Mouse (Mus musculus) R1 (cell line): ENCODE measurements around the gene Nck1.

Experiments used
- DNase-seq: peaks from one replicate; pipeline ENCODE4 v3.0.0-alpha.2; 2018; ENCODE audit warnings: low read depth, low spot score

The Nck1 gene

DNA sequence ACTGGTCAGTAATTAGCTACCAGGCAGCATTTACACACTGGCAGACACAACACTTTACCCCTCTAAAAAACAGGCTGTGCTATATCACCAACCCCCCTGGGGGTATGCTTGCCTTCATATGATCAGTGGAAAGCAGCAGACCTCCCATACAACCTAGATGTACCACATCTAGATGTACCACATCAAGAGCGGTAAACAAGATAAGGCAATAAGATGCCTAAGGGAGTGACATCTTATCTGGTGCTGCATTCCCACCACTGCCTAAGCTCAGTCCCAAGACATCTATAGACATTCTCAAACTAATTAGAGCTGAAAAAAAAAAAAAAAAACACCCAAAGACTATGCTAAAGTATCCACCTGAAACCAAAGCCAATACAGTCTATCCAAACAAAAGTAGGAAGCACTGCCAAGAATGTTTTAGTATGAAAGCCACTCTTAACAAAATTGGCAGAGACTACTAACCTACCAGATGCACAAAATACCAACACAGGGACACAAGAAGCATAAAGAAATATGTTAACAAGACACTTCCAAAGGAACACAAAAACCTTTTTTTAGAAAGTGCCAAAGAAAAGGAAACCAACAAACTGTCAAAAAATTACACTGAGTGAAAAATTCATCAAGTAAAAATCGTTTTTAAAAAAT is 10.2 kb downstream of the Nck1 start:
- DNase-seq: no peak

DNA sequence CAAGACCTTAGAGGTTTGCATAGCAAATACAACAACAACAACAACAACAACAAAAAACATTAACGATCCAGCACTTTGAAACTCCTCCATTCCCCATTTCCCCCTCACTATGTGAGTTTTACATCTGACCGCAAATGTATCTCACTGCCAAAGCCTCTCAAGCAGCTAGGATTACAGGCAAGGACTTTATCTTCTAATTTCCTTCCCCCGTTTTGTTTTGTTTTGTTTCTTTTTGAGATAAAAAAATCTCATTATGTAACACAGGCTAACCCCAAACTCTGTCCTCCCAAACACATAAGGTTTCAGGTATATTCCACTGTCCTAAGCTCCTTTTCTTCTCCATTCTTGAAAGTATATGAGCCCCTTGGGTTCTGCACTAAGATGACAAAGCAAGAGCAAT is 11.2 kb downstream of the Nck1 start:
- DNase-seq: no peak

DNA sequence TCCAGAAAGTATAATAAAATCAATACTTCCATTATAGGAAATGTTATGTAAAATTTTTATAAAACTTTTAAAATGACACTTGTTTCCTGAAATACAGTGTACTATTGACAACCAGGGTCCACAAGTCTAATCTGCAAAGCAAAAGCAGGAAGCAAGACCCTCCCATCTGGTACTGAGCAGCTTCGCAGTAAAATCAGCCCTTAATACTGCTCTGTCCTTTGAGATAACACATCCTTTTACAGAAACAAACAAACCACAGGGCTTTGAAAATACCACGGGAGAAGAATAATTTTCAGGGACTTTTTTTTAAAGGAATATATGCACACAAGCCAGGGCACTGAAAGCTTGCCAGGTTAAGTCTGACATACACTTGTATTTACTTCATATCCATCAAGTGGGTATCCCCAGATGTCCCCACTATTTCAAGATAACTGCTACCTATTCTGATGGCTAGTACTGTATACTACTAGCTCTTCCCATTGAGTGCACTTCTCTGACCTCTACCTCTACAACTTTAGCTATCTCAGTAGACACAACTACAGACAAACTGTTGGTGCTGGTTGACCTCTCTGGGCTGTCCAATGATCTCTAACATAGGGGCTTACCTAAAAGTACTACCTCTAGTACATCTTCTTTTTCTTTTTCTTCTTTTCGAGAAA is 13.0 kb downstream of the Nck1 start:
- DNase-seq: no peak

DNA sequence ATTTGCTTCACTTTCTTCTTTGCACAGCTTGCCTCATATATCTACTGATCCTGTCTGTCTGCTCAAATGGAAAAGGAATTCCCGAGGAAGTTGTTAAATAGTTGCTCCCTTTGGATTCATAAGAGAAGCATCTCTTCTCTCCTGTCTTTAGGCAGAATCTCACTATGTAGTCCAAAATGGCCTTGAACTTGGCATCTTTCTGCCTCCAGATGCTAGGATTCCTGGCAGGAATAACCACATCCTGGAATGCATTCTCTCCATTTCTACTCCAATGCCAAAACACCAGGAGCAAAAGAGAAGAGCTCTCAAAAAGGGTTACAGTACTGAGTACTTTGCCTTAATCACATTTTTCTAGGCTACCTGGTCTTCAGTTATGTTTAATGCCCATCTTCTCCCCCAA is 14.6 kb downstream of the Nck1 start:
- DNase-seq: no peak

DNA sequence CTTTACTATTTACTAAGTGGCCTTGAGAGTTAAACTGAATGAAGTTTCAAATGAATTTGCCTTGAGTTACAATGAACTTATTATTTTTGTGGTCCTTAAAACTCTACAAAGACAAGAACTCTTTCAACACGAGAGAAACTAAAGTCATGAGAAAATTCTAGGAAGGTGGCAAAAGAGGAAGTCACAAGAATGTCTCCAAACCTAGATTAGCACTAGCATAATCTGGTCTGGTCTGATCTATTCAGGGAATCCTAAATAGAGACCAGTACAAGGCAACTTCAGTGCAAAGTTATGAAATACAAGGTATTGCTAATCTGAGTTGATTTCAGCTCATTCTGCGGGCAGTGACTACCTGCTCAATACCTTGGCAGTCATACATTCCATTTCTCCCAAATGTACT is 20.7 kb downstream of the Nck1 start:
- no peak for DNase-seq

DNA sequence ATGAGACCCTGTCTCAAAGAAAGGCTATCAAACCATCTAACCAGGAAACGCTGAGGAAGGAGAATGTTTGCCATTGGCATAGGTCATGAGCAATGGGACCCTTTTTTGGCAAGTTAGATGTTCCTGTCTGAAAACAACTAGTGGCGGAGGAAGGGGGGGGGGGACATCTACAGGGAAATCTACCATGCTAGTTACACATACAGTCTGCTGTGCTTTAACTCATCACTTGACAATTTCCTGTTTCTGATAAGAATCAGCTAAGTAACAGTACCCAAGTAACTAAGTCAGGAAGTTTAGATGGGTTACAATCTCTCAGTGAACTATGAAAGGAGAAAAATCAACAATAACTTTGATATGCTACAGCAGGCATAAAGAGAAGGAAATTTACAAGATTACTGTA is 23.9 kb downstream of the Nck1 start:
- no peak for DNase-seq

DNA sequence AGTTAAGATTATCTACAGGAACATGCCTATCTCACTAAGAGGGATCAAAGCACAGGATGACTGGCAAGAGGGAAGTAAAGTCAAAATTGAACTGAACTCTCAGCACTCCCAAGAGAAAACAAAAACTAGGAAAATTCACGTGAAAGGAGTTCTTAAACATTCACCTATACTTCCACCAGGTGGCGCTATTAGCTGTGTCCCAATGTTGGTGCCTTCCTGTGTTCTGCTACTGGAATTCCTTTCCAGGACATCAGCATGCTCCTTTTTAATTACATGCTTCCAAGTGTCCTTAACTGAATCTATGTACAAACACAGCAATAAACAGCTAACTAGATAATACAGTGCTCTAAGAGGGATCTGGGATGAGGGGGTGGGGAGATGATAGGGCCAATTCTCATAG is 25.3 kb downstream of the Nck1 start:
- peak; percentile 75 for DNase-seq

DNA sequence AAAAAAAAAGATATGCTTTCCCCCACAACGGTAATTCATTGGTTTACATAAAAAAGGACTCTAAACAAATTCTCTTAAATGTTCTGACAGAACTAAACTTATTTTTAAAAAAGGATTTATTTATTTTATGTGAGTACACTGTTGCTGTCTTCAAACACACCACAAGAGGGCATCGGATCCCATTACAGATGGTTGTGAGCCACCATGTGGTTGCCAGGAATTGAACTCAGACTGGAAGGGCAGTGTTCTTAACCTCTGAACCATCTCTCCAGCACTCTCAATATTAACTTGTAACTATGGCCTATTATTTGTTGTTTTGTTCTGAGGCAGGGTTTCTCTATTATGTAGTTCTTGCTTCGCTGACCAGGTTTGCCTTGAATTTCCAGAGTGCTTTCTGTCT is 25.9 kb downstream of the Nck1 start:
- no peak for DNase-seq

DNA sequence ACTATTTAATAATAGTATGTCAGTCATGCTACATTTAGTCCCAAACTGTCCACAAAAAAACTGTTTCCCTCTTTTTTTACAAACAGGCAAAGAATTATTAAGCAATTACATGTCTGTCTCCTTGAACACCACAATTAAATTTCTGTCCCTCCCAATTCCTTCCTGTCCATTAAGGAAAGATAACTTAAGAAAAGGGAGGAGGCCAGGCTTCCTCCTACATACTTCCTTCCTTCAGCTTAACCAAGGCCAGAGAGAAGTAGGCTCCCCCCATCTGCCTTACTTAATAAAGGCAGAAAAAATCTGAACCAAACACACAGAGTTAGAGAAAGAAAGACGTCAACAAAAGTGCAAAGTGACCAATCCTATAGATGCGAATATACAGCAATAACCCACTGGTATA is 38.4 kb downstream of the Nck1 start:
- DNase-seq: no peak

DNA sequence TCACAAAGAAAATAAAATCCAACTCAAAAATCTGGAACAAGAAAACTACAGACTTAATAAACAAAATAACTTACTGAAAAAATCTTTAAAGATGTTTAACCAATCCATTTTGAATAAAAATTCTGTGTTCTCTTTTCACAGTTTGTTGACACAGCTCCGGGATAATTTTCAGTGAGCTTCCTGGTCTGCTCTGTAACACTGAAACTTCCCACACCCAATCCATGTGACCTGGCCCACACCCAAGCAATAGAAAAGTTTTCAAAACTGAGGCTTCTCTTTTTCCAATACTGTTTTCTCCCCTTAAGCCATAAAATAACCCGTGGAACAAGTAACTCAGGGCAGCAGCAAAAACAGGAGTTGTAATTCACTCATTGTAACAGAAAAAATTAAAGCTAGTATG is 39.3 kb downstream of the Nck1 start:
- DNase-seq: no peak

DNA sequence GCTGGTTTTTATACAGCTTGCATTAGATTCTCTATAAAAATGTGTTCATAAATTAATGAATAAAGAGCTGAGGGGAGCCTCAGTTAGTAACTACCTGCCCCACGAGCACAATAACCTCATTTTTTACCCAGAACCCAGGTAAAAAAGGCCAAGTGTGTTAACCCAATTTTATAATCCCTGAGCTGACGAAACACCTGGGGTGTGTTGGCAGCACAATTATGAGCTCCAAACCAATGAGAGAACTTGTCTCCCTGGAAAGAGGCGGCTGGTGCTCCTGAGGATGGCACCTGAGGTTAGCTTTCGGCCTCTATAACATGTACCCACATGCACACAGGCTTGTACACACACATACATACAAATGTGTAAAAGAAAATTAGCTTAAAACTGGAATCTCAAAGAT is 40.4 kb downstream of the Nck1 start:
- no peak for DNase-seq

DNA sequence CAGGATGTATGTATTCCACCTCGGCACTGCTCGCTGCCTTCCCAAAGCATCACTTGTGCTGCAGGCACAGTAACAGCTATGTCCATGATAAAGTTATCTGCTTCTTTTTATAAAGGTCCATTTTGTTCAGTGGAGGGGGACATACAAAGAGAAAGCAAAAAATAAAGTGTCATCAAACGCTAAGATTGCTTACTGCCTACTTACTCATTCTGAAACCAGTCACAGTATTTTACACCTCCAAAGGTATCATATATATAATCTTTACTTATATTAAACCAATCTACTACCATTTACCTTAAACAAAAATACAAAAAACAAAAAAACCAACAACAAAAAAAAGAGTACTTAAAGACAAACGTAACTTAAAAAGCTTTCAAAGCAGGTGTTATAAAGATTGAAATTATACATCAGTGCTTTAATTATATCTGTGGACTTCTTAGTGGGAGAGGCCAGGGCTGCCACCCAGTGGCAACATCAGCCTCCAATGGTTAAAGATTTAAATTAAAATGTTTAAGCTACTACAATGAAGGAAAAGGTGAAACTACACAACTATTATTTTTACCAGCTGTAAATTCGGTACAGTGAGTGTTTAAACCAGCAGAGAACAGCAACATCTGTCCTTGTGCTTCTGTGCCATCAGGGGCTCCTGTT is 52.2 kb downstream of the Nck1 start:
- no peak for DNase-seq

DNA sequence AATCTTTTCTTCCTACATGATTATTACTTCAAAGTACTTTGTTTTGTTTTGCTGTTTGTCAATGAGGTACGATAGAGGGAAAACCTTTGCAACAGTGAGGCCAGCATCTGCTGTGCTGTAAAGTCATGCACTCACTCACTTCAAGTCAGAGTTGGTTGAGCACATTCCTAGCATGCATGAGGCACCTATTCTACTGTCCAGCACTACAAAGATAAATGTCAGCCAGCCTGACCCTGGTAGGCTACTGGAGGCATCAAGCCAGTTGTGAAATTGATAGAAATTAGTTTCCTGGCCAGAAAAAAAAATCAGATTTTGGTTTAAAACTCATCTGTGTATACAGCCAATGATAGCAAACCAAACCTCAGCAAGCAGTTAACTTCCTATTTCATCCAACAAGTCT is 54.5 kb downstream of the Nck1 start:
- no peak for DNase-seq

DNA sequence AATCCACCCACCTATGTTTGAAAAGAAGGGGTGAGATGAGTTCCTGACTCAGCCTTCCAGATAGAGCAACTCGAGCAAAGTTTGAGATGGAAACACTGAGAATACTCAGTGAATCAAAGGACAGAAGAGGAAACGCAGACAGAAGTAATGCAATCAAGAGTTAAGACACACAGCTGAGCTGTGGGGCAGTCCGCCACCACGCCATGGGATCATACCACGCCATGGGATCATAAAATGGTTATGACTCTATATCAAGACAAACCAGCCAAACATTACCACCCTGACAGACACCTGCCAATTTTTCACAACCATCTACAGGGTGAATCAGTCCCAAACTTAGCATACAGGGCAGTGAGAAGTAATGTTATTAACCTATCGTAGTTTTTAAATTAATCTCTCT is 57.0 kb downstream of the Nck1 start:
- no peak for DNase-seq

DNA sequence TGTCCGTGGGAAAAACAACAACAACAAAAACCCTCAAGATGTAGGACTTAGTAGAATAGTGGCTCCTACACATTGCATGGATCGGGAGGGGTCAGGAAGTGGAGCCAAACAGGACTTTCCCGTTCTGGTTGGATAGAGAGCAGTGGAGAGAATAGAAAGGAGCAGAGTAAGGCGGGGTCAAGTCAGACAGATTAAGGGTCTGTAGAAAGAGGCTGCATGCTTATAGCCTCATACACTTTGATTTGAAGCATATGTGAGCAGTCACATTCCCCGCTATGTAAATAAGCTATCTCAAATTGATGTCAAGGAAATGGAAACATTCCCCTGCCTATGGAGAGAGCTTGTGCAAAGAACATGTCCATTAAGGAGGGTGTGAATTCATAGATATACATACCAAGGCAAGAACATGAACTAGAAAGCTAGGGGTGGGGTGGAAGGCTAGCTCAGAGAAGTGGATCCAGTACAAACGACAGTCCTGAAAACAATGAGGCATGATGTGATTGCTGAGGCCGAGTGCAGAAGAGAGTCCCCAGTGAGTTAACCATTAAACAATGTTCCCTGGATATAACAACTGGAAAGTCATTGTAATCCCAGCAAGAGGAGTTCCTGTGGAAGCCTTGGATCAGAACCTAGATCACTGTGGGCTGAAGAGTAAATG is 57.7 kb downstream of the Nck1 start:
- DNase-seq: no peak

DNA sequence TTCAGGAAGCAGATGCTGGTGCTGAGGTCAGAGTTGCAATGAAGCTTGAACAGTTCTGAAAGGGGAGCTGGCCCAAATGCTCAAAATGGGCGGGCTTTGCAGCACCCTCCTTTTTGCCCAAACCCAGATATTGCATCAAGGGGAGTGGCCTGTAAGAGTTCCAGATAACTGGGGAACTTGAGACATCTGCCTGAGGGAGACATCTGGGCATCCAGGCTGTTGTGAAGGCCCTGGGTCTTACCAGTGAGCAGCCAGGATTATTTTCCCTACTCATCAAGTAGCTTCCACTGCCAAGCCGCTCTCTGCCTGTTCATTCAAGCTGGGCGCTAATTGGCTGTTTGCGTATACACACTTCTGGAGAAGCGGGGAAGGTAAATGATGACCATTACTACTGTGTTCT is 59.5 kb downstream of the Nck1 start, which contains the start of gene Il20rb:
TSS of gene Il20rb (minus strand) at position 358 of the 400 bp plus-strand sequence.
- DNase-seq: no peak

DNA sequence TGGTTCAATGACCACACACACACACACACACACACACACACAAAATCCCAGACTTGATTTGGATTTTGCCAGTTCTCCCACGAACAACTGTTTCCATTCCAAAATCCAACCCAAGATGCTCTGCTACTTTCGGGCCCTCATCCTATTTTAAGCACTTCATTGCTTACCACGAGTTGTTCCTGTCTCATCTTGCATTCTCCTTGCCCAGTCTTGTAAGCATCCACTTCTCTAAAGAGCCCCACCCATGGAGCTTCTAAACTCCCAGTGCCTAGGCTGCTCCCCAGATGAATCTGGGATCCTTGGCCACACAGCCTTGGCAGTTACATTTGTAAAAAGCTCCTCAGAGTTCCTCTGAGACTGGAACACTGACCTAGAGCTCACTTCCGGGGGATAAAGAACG is 62.6 kb downstream of the Nck1 start:
- no peak for DNase-seq

DNA sequence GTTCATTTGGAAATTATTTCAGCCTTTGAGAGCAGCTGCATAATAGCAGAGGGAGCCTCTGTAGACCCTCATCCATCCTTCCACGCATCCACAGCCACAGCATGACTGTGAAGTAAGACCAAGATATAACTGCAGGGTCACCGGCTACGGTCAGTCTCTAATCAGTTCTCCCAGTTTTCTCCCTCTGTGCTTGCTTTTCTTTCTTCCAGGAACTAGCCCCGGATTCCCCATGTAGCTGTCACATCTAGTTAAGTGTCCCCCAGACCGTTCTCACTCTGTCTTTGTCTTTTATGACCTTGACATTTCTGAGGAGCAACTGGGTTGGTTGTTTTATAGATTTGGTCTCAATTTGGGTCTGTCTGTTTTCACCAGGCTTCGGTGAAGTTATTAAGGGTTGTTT is 64.3 kb downstream of the Nck1 start:
- no peak for DNase-seq

DNA sequence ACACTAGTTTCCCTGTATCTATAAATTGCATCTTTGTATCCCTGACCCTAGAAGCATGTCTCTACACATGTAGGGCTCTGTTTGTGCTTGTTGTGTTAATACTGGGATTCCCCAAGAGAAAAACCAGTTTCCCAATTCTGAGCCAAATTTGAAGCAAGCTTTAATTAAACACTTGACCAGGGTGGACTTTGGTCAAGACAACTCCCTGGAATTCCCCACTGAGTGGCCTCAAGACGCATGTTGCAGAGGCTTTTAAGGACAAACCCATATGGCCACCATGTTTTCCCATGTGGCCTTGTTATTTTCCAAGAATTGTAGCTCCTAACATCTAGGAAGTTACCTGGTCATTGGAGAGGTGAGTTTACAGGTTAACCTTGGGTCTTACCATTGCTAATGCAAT is 71.9 kb downstream of the Nck1 start:
- no peak for DNase-seq

DNA sequence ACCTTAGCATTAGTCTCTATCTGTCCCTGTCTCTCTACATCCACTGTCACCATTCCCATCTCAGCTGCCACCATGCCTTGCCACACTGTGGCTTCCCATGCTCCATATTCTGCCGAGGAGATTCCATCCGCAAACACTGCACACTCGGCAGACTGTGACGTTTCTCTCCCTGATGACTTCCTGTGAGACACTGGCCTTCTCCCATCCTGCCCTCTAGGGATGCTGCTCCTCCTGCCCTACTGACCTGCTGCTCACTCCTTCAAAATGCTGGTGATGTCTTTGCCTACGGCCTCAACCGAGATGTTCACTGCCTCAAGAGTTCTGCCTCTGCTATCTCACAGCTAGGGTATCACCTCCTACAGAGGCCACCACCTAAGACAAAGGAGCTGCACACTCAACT is 72.6 kb downstream of the Nck1 start:
- DNase-seq: no peak

DNA sequence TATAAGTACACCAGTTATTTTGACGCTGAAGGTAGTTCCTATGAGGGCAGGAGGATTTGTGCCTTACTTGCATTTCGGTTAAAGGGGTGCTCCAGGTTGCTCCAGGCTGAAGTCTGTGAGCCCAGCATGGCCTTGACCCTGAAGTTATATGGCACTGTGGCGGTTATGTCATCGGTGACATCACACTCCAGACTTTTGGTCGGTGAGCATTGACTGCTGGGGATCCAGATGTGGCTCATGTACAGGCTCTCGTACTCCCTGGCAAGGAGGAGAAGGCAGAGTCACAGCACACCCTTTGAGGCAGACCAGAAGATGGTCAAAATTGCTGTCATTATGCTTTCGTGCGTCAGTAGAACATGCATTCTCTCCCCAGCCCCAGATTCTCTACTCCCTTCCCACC is 73.0 kb downstream of the Nck1 start:
- DNase-seq: no peak

DNA sequence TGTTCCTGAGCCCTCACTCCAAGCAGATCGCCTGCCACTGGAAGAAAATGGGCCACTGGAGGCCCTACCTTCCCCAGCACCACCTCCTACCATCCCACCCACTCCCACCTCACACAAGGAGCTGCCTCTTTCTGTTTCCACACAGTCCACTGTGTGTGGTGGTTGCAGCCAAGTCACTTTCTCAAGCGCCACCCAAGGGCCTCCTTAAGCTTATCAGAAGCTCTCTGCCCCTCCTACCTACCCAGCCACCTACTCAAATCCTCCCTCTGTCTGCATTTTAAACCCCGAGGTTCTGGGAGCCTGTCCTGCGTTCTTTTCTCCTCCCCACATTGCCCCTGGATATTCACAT is 74.4 kb downstream of the Nck1 start:
- DNase-seq: no peak
